Mouse (Mus musculus) fat pad, adult 2 months (tissue): ENCODE data around the gene Olfr508.
"Not testable (repeated sequence)": the region's sequence is repeated elsewhere in the genome, so short reads cannot be mapped to it uniquely, and the experiment has no call there.

Experiments
- DNase-seq: peaks from one replicate; pipeline ENCODE4 v3.0.0-alpha.2; 2011; ENCODE audit warnings: low read depth, low spot score; ENCODE audit errors: extremely low read depth

Olfr508 gene

DNA sequence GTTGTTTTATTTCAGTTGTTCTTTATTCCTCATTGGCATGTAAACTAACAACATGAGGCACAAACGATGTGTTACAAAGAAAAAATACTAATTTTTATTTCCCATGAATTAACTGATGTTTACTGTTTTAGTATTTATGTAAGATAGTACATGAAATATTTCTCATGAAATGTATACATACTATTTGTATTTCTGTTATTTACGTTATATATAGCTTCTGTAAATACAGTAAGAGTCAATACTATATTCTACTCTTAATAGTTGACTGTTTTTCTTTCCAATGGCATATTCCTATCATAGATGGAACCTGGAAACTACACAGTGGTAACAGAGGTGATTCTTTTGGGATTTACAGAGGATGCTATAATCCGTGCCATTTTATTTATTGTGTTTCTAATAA is at the start of gene Olfr508:
TSS of gene Olfr508 (plus strand) at position 301 of the 400 bp plus-strand sequence.
- no peak for DNase-seq

DNA sequence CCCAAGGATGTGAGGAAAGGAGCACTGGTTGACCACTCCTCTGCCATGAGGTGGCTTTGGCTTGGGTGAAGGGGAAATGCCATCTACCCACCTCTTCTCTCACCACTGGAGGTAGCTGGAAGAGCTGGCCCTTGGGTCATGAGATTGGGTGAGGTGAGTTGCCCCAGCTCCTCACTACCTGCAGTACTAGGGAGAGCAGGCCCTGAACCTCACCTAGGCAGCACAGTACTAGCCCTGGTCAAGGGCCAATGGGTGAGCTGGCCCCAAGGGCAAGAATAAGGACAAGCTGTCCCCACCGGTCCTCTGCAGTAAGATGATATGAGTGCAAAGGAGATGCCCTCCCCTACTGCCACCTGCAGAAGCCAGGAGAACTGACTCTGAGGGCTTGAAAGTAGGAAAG is 40.0 kb upstream of the Olfr508 start:
- no peak for DNase-seq

DNA sequence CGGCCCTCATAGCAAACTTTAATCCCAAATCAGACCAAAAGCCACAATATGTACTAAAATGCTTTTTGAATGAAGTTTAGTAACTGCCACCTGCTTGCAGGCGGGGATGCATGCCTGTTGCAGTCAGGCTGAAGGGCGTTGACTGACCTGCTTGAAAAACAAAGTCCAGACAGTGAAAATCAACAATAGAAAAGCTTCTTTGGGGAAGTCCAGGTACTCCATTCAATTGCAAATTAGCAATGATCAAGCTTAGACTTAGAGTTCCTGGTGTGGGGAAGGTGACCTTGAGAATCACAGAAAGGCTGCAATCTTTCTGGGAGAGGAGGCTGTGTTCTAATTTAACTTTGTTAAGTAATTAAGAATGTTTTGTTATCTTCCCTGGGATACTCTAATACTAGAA is 27.9 kb upstream of the Olfr508 start:
- DNase-seq: not testable (repeated sequence)

DNA sequence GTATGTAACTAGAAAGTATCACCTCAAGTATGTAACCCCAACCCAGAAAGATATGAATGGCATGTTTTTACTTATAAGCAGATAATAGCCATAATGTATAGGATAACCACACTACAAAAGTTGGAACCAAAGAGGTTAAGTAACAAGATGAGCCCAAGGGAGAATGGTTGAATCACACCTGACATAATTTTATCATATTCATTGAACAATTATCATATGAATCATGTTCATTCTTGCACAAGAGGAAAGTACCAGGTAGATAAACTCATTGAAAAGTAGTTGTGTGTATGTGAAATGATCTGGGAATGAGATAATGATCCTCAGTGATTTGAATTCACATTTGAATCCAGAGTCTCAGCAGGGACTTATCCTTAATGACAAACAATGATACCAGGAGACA is 19.3 kb upstream of the Olfr508 start, which contains the start of gene Olfr506:
TSS of gene Olfr506 (plus strand) at position 301 of the 400 bp plus-strand sequence.
- DNase-seq: no peak

DNA sequence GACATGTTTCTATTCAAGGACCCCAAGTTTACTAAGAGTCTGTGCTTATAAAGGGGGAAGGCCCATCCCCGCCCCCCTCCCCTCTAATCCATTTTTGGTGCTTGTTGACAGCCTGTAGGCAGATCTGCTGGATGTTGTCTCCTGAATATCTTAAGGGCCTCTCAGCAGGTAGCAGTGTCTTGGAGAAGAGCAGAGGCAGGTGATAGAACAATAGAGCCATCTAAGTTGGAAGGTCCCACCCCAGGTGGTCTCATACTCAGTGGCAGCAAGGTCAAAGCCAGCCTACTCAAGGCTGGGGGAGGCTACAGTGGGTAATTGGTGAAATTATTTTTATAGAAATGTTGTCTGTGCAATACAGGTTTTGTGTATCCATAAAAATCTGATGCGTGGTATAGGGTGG is 15.7 kb upstream of the Olfr508 start:
- DNase-seq: no peak

DNA sequence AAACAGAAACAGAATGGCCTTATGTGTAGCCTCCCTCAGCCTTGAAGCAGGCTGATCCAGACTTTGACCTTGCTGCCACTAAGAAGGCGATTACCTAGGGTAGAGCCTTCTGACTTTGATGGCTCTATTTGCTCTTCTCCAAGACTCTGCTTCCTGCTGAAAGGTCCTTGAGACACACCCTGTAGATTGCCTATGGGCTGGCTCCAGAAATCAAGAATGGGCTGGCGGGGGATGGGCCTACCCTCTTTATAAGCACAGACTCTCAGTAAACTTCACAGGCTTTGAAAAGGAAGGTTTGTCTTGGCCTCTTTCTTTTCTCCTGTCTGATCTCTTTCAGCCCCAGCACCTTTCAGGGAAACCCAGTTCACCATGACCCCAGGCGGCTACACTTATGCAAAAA is 13.0 kb upstream of the Olfr508 start:
- not testable (repeated sequence) for DNase-seq

DNA sequence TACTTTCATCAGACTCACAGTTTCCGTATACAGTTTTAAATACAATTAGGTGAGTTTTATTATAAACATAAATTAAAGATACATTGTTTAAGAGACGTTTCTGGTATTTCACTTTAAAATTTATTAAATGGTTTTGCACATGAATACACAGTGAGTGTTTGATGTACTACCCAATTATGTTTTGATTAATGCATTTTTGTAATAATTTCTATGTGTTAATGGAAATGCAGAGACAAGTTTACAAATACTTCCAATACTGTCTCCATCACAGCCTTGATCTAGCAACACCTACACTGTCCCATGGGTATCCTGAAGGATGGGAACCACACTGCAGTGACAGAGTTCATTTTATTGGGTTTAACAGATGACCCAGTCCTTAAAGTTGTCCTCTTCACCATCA is 8.3 kb upstream of the Olfr508 start, which contains the start of gene Olfr507:
TSS of gene Olfr507 (plus strand) at position 301 of the 400 bp plus-strand sequence.
- no peak for DNase-seq

DNA sequence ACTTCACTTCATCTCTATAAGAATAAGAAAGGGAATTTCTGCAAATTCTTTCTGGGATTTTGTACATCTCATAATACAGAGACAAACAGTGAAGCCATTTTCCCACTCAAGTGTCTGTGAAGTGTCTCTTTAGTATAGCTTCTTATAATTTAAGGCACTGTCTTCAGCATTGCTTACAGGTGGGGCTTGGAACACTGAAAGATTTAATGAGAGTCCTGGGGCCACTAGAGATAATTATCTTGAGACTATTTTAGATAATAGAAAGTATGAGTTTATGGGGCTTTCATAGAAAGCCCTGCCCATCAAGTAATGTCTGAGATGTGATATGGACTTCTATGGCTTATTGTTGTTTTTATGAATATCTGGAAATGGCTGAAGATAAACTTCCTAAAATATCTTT is 22.0 kb downstream of the Olfr508 start, which contains the start of gene Olfr509:
TSS of gene Olfr509 (minus strand) at position 101 of the 400 bp plus-strand sequence.
- no peak for DNase-seq

DNA sequence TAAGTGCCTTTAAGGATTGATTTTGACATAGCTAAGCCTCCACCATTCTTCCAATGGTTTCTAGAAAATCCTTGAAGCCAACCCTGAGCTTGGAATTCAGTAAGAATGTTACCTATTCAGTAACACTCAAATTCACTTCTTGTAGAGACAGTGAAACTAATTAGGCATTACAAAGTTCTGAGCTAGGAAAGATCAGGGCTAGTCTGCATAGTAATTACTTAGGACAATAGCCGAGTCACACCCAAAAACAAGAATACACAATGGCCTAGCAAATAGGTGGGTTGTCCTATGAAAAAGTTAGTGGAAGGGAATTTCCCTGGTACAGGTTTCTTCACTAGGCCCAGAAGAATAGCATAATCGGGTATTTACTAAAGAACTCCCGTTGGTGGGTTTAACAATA is 32.6 kb downstream of the Olfr508 start:
- no peak for DNase-seq

DNA sequence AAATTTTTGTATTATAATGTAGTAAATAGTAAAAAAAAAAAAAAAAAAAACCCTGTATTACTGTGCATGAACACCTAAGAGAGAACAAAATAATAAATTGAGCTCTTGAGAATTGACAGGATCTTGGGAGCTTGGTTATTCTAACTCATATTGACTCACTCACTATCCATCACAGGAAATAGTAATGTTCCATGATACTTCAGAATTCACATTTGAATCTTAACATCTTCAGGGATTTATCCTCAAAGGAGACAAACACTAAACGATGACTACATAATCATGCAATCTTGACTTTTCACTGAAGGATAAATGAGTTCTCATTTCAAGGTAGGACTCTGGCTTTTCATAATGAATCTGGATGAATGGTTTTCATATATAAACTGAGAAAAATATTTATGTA is 36.3 kb downstream of the Olfr508 start, which contains the start of gene Olfr510:
TSS of gene Olfr510 (plus strand) at position 301 of the 400 bp plus-strand sequence.
- DNase-seq: no peak

DNA sequence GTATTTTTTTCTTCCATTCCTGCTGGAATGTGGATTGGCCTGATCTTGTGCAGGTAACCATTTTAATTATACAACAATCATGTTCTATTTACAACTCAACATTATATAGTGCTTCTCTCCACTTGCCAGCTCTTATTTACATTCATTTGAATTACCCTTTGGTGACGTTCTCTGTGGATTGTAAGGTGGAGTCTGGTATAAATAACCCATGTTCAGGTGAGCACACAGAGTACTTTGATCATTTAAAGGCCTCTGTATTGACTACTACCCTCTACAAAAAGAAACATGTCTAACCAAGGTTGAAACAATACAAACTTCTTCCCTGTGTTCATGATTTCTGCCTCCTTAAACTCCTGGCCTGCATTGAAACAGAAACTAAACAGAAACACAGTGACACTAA is 41.3 kb downstream of the Olfr508 start:
- no peak for DNase-seq

DNA sequence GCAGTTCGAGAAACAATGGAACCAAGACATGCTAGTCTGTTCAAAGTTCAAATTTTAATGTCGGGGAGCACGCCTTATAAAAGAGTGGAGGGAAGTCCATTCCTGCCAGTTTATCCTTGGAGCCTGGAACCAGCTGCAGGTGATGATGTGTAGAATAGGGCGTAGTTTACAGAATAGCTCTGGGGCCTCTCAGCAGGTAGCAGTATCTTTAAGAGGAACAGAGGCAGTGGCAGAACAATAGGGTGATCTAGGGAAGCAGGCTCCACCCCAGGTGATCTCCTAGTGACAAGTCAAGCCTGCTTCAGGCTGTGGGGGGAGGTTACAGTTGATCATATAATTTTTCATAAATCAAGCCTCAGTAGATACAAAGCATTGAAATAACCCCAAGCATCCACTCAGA is 49.1 kb downstream of the Olfr508 start:
- DNase-seq: no peak
